Mouse (Mus musculus): ENCODE data around the gene Zfp988.
"Not testable (repeated sequence)": the region's sequence is repeated elsewhere in the genome, so short reads cannot be mapped to it uniquely, and the experiment has no call there.

GRCm38 (mm10) chr4:147349687-147350415 lies 44.4 kb downstream of the Zfp988 start:
- TF ChIP-seq POLR2A (IDR thresholded peaks at IDR 0.05; ENCODE audit: borderline replicate concordance, extremely low read depth, low read depth, low read length); CTCF (IDR thresholded peaks at IDR 0.05; ENCODE audit: insufficient read depth, low read length): not testable (repeated sequence)

All from lung, adult 2 months (tissue).